Mouse (Mus musculus) liver, embryonic 14.5 days (tissue): ENCODE measurements around the gene Slc13a5.

Experiments used
- CTCF ChIP-seq: IDR thresholded peaks from 2 replicates; pipeline ENCODE4 v1.5.1; 2016; ENCODE audit warnings: antibody characterized with exemption, low read depth, control low read depth
- EP300 ChIP-seq: IDR thresholded peaks from 2 replicates; pipeline ENCODE4 v1.6.1; 2016; ENCODE audit warnings: antibody characterized with exemption, low read depth

DNA sequence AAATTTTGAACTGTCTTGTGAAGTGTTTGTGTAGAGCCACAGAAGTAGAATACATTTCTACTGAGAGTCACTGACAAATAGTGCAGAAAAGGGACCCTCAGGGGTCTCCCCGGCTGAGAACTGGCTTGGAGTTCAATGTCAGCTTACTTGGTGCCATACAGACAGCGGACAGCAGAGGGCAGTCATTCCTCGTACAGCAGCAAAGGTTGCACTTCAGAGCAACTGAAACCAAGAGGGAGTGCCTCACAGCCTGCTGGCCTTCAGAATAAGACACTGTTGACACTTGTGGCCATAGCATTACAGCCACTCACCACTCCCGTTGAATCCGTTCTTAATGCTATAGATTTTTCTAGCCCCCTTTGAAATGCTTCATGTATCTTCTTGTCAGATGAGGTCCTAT is 42.2 kb downstream of the Slc13a5 start:
- no peak for TF ChIP-seq EP300
- TF ChIP-seq CTCF = peak; percentile 83
